Mouse (Mus musculus) kidney, postnatal 4 days (tissue): ENCODE measurements around the gene Pde4b.

Experiments used
- DNase-seq, 2 experiments: peaks; one replicate each; pipeline ENCODE4 v3.0.0; 2021; ENCODE audit warnings: mixed read lengths in 2 of 2

Gene Pde4b

DNA sequence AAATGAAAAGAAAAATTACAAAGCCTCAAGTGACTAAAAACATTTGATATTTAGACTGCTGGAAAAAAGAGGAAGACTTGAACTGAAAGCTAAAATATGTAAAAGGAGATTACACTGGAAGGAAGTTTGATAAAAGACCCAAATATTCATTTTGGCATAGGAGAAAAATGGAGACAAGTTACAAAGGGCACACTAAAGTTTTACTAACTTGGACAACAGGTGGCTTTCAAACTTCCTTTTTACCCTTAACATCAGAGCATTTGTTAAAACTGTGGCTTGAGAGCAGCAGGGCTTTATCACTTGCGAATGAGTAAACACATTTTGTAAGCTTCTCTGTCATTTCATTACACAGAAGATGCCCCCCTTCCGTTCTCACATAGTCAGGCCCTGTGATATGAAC is 492.4 kb downstream of the Pde4b start:
- no peak for DNase-seq

- DNase-seq = no peak
These were observed 494.9 kb downstream of the Pde4b start for GRCm38 (mm10) chr4:102582165-102582749.

DNA sequence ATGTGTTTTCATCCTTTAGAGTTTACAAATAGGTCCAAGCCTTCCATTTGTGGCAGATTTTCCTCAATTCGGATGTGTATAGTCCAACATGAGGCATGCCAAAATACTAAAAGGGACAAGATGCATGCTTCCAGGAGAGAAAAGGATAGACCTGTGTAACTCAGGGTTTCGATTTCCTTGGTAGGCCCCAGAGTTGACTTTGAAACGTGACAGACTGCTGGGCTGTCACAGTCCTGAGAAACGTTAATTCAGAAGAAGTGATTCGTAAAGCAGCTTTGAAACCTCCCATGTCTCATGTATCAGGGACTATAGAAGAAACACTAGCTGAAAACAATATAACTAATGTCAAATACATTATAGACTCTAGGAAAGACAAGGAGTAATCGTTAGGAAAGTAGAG is 495.6 kb downstream of the Pde4b start:
- no peak for DNase-seq

DNA sequence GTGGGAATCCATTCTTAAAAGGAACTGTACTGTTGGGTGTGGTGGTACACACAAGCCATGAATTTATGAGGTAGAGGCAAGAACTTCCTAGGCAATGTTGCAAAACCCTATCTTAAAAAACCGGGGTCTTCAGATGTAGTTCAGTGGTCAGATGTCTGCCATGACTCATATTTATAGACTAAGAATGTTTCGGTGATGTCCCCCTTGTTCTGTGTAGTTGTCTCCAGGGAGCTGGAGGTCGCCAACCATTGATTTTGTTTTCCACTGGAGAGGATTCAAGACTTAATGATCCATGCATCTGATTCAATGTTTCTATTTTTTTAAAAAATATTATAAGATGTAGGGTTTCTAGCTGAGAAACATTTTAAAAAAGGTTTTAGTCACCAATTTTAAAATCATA is 496.1 kb downstream of the Pde4b start:
- no peak for DNase-seq

- DNase-seq = peak; percentile 67 to 80
These were observed 497.4 kb downstream of the Pde4b start for GRCm38 (mm10) chr4:102584601-102585265.

DNA sequence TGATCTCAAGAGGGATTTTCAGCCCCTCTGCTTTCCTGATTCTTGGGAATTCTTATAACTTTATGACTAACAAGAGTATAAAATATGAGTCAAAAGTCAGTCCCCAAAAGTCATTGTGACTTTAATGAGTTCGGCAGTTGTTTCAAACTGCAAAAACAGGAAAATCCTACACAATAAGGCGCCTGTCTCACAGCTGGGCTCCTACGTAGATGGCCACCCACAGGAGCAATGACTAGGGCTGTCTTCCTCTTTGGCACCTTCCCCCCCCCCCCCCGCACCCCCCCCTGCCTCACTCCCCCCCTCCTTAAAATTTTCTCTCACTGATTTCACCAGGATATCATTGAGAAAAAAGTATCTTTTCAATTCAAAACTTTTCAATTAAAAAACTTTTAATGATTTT is 498.2 kb downstream of the Pde4b start:
- no peak for DNase-seq

DNA sequence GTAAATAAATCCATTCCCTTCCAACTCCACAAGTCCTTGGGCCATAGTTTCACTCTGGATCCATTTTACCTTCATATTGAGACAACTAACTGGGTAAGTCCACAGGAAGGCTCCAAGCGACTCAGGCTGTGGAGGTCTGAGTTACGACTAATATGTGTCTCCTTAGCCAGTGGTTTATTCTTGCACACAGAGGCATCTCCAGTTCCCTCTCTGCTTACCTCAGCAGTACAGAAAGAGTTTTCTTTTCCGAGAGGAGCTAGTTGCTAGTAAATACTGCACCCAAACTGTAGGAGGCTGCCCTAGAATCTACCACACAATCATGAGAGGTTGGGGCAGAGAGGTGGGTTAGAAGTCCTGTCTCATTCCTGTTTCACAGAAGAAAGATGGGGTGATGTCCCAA is 499.4 kb downstream of the Pde4b start:
- no peak for DNase-seq

DNA sequence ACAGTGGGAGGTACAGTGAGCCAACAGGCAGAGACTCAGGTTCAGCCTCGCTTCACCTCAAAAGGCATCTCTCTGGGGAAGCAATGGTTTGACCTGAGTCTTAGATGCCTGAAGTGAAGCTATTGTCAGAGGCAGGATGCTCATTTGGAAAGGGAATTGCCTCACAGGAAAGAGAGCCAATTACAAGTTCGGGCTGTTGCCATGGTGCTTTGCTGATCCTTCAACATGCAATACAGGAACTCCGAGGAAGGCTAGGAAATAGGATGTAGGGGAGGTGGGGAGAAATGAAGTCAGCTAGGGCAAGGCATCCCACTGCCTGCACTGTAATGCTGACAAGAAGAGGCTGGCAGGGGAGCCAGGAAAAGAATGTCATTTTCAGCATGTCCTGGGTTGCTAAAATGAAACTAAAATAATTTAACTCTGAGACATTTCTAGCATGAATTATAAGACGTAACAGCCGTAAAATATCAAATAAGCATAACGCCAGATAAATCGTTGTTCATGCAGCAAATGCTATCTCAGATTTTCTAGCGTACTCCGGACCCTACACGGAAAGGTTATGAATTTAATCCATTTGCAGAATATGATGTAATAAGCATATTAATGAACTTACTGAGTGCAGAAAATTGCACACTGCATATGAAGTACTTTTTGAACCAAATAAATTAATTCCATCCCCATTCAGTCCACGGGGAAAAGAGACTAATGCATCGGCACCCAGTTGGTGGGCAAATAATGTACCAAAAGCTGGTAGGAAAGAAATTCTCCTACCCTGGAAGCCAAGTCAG is 501.5 kb downstream of the Pde4b start:
- peak in 1 of 2 experiments; percentile 52 for DNase-seq

DNA sequence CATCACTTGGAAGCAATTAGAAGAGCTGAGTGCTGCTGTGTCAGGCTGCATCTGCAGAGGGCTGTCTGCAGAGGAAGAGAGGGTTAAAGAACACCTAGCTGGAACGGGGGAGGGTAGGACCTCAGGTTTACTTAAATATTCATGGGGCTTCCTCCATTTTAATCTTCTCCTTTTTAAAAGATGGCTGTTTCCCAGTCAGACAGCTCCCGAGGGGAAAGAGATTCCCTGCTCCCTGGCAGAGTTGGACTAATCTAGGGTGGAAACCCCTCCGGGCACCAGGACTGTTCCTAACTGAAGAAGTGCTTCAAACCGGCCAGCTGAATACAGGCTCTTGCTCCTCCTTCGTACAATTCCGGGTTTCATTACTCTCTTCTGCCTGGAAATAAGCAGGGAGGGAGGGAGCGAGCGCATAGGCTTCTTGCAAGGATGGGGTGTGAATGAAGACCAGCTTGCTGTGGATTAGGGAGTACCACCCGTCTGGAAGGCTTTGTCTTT is 502.2 kb downstream of the Pde4b start:
- peak; percentile 37 to 59 for DNase-seq

DNA sequence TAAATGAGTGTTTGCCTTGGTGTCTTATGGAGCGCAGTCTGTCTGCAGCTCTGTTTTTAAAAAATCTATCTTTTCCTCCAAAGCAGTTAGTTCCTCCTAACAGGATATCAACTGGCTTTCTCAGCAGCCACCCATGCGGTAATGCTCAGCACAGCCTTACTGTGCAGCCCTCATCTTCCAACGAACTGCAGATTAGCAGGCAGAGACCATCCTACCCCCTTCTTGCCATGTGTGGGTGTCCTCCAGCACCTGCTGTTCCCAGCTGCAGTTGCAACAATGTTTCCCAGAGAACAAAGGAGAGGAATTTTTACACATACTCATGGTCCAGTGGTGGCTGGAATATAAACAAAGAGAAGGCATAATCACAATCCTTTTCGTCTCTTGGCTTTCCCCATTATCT is 504.5 kb downstream of the Pde4b start:
- no peak for DNase-seq

- DNase-seq = no peak
These were observed 505.2 kb downstream of the Pde4b start for GRCm38 (mm10) chr4:102592541-102592940.

GRCm38 (mm10) chr4:102593631-102594030 is 506.3 kb downstream of the Pde4b start:
- DNase-seq = no peak

- no peak for DNase-seq
These were observed 507.2 kb downstream of the Pde4b start for GRCm38 (mm10) chr4:102594506-102594905.

GRCm38 (mm10) chr4:102603968-102604367 is 516.6 kb downstream of the Pde4b start:
- peak; percentile 19 to 40 for DNase-seq

- DNase-seq = no peak
These were observed 517.9 kb downstream of the Pde4b start for GRCm38 (mm10) chr4:102605231-102605630.

DNA sequence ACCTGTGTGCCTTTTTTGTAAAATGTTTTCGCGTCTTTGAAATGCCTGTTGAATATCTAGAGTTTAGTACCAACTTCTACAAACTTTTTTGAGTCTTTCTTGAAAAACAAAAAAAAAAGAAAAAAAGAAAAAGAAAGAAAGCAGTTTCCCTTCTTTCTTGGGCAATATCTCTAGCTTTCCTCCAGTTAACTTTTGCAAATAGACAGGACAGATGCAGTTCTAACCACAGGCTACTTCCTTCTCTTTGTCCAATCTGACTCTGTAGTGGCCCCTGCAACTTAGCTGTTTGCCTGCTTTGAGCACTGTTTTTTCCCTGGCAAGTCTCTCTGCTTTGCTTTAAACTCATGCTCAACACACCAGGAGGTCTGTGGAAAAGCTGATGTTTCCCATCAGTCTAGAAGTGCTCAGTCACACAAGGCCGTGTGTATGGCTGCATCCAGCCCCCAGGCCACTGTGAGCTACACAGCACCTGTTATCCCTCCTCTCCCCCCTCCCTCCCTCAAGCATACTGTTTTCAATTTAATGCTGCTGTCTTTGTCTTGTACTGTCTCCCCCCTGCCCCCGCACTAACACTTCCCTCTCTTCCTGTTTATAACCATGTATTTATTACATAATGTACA is 518.5 kb downstream of the Pde4b start:
- DNase-seq = no peak

DNA sequence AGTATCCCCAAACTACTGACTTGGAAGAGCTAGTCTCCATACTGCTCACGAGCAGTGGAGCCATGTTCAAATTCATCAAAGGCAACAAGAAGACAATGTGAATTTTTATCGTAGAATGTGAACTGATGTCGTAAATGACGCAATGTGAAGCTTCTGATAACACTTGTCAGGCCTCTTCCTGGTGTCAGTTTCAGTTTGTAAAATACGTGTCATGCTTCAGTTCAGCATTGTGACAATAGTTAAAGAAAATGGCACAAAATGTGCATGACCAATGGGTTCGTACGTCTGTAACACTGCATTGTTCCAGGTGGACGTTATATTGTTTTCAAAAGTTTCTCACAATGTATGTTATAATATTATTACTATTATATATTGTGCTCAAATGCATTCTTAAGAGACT is 519.5 kb downstream of the Pde4b start:
- no peak for DNase-seq

DNA sequence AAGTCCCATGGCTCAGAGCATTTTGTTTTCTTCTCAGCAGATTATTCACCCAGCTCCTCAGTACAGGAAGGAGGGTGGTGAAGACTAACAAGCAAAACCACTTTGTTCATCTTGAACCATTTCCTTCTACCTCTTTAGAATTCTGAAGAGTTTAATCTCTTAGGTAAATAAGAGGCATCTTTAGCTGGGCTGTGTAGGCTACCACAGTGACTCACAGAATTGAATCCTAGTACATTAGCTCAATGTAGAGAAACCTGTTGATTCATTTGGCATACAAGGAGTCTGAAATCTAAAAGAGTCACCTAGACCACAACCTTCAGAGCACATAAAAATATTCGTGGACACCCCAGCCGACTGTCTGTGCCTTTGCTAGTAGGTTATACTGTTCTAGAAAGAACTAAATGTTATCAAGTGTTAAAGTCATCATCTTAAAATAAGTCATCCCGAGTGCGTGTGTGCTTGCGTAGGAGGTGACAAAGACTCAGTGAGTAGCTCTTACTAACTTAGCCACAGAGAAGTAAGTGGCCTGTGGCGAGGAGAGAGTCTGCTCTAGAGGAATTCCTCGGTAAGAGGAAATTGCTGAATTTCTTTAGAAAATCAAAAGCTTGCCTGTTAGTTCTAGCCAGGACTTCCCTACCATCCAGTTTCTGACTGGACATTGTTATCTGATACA is 520.5 kb downstream of the Pde4b start:
- DNase-seq = no peak

DNA sequence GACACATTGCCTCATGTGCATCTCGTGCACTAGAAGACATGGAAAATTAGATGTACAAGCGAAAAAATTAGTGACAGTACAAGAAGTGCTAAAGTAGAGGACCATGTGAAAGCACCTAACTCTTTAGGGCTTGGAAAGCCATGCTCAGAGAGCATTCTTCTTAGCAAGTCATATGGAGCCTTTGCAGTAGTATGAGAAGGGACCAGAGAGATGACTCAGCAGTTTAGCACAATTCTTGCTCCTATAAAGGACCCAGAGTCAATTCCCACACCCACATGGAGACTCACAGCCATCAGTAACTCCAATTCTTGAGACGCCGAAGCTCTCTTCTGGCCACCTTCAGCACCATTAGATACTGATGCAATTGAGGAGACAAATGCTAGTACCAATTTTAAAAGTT is 525.3 kb downstream of the Pde4b start:
- DNase-seq = no peak

- DNase-seq = no peak
These were observed 530.4 kb downstream of the Pde4b start for GRCm38 (mm10) chr4:102617774-102618173.

DNA sequence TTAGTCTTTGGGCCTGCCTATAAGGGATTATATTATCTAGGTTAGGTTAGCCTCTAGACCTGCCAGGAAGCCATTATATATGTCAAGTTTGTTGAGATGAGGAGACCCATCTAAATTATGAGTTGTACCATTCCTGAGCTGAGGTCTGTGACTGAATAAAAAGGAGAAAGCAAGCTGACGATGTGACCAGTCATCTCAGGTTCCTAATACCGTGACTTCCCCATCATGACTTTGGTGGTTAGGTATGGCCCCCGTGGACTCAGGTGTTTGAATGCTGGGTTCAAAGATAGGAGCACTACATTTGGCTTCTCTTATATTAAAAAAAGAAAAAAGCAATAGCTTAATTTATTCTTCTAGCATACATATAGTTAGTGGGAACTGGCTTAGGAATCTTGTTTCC is 531.3 kb downstream of the Pde4b start:
- DNase-seq = no peak

GRCm38 (mm10) chr4:102620179-102620910 is 533.0 kb downstream of the Pde4b start:
- DNase-seq = no peak
